Mouse (Mus musculus): Measurements from ENCODE around the gene Atp5g3. TPM values are rescaled to one million over a fixed set of nuclear protein-coding genes. Genes with fewer than 3 reads are reported as not detected.

Gene Atp5g3
- polyA plus RNA-seq, 1 experiment from 2014 or later = 2,714 TPM

DNA sequence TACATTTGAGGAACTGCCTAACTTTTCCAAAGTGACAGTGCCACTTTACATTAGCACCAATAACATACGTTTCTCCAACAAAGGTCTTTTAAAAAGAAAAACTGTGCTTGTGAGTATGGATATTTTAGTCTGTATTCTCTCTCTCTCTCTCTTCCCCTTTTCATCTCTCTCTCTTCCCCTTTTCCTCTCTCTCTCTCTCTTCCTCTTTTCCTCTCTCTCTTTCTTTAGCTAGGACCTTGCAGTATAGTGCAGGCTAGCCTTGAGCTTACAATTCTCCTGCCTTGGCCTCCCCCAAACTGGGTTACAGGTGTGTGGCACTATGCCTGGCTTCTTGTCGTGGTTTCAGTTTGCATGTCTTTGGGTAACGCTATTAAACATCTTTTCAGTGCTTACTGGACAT lies 31.7 kb upstream of the Atp5g3 start:
- TF ChIP-seq CTCF (IDR thresholded peaks at IDR 0.05; ENCODE audit: low read depth) = no peak
- Histone ChIP-seq H3K27ac (ENCODE audit: low read depth, low read length) (no peak overlapping the region), H3K27me3 (replicated peaks; ENCODE audit: control insufficient read depth, insufficient read depth, low read length) (no peaks in the 10 kb centered on the region), H3K9ac (ENCODE audit: low read depth, low read length) (no peak overlapping the region), H3K4me2 (replicated peaks; ENCODE audit: low read depth) (no peak overlapping the region), H3K9me3 (ENCODE audit: control insufficient read depth) (no peaks in the 10 kb centered on the region), H3K4me1 (replicated peaks; ENCODE audit: control insufficient read depth, insufficient read depth, low read length) (no peaks in the 10 kb centered on the region), H3K36me3 (ENCODE audit: control insufficient read depth, insufficient read depth) (no peaks in the 10 kb centered on the region), H3K4me3 (ENCODE audit: low read depth, low read length) (no peak overlapping the region)
- 59% methylated on average over 3 of the region's 3 CpGs for WGBS
- ATAC-seq = no peak

DNA sequence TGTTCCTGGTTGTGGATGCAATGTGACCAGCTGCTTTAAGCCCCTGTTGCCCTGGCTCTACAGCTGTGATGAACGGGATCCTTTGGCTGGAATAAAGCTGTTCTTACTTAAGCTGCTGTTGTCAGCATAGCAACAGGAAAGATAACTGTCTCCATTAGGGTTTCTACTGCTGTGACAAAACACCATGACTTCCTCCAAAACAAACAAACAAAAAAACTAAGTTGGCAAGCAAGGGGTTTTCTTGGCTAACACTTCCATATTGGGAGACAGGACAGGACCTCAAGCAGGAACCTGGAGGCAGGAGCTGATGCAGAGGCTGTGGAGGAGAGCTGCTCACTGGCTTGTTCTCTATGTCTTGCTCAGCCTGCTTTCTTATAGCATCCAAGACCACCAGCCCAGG lies 30.2 kb upstream of the Atp5g3 start:
- TF ChIP-seq CTCF (IDR thresholded peaks at IDR 0.05; ENCODE audit: low read depth) = no peak
- Histone ChIP-seq H3K27me3 (replicated peaks; ENCODE audit: control insufficient read depth, insufficient read depth, low read length) (no peaks in the 10 kb centered on the region), H3K36me3 (ENCODE audit: control insufficient read depth, insufficient read depth) (no peaks in the 10 kb centered on the region), H3K9ac (ENCODE audit: low read depth, low read length) (no peak overlapping the region), H3K4me3 (ENCODE audit: low read depth, low read length) (no peak overlapping the region), H3K9me3 (ENCODE audit: control insufficient read depth) (no peaks in the 10 kb centered on the region), H3K4me1 (replicated peaks; ENCODE audit: control insufficient read depth, insufficient read depth, low read length) (no peaks in the 10 kb centered on the region), H3K27ac (ENCODE audit: low read depth, low read length) (no peak overlapping the region), H3K4me2 (replicated peaks; ENCODE audit: low read depth) (no peak overlapping the region)
- no peak for ATAC-seq
- 56% methylated on average over 1 of the region's 1 CpGs for WGBS

DNA sequence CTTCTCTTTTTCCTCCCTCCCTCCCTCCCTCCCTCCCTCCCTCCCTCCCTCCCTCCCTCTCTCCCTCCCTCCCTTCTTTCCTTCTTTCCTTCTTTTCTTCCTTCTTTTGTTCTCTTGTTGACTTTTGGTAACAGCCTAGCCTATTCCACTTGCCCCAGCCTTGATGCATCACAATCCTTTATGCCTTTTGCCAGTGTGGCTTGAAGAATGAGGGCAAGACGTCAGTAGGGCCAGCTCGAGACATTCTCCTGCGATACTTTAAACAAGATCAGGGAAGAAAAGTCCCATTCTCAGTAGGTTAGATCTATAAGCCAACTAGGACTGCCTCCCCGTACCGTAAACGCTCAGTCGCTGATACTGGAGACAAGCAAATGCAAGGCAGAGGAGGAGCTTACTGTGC lies 29.3 kb upstream of the Atp5g3 start:
- WGBS = 78% methylated on average over 7 of the region's 7 CpGs
- Histone ChIP-seq H3K4me2 (replicated peaks; ENCODE audit: low read depth) (no peak overlapping the region), H3K4me1 (replicated peaks; ENCODE audit: control insufficient read depth, insufficient read depth, low read length) (no peaks in the 10 kb centered on the region), H3K9ac (ENCODE audit: low read depth, low read length) (no peak overlapping the region), H3K9me3 (ENCODE audit: control insufficient read depth) (no peaks in the 10 kb centered on the region), H3K27ac (ENCODE audit: low read depth, low read length) (no peak overlapping the region), H3K4me3 (ENCODE audit: low read depth, low read length) (no peak overlapping the region), H3K27me3 (replicated peaks; ENCODE audit: control insufficient read depth, insufficient read depth, low read length) (no peaks in the 10 kb centered on the region), H3K36me3 (ENCODE audit: control insufficient read depth, insufficient read depth) (no peaks in the 10 kb centered on the region)
- no peak for TF ChIP-seq CTCF (IDR thresholded peaks at IDR 0.05; ENCODE audit: low read depth)
- no peak for ATAC-seq

DNA sequence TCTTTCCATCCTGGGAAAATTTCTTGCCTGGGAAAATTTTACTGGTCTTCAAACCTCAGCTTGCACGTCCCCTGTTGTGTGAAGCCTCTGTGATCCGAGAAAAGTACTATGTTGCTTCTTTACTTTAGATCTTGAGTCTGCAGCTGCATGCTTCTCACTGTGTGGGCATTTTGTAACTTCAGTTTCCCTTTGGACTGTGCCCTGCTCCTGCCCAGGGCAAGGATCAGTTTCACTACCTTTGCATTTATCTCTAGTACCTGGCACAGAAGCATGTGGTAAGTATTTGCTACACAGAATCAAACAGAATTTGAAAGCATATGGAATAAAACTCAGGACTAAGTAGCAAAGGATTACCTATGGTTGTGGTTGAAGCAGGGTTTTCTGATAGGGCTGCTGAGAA lies 27.8 kb upstream of the Atp5g3 start:
- Histone ChIP-seq H3K4me2 (replicated peaks; ENCODE audit: low read depth) (no peak overlapping the region), H3K27ac (ENCODE audit: low read depth, low read length) (no peak overlapping the region), H3K4me1 (replicated peaks; ENCODE audit: control insufficient read depth, insufficient read depth, low read length) (no peaks in the 10 kb centered on the region), H3K36me3 (ENCODE audit: control insufficient read depth, insufficient read depth) (no peaks in the 10 kb centered on the region), H3K9ac (ENCODE audit: low read depth, low read length) (no peak overlapping the region), H3K9me3 (ENCODE audit: control insufficient read depth) (no peaks in the 10 kb centered on the region), H3K27me3 (replicated peaks; ENCODE audit: control insufficient read depth, insufficient read depth, low read length) (no peaks in the 10 kb centered on the region), H3K4me3 (ENCODE audit: low read depth, low read length) (no peak overlapping the region)
- WGBS = 61% methylated on average over 2 of the region's 2 CpGs
- no peak; the same call in 1 of the 2 replicates for ATAC-seq
- no peak for TF ChIP-seq CTCF (IDR thresholded peaks at IDR 0.05; ENCODE audit: low read depth)

DNA sequence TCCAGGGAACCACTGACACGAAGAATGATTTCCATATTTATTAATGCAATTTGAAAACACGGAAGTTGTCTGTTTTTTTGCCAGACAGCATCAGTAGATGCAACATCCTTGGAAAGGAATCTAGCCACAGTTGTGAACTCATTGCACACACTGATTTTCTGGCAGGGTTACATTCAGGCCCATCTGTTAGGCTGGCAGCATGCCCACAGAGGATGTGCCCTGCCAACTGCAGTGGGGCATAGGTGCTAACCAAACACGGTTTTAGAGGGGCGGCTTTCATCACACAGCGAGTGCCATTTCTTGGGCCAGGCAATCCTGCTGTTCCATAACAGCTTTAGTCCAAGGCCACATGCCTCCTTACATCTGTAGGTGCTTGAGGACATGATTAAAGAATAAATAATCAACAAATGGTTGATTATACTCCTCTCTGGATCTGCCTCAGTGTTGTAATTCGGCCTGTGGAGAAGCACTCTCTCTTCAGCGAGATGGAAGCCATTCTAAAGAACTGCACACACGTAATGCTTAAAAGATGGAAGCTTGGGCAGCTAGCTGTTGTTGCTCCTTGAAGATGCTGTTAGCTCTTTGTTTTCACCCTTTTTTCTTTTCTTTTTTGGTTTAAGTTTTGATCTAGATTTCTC lies 21.7 kb upstream of the Atp5g3 start:
- H3K27ac ChIP-seq (ENCODE audit: low read depth, low read length) = no peak overlapping the region
- 80% methylated on average over 8 of the region's 8 CpGs for WGBS
- no peak overlapping the region for H3K9ac ChIP-seq (ENCODE audit: low read depth, low read length)
- H3K4me2 ChIP-seq (replicated peaks; ENCODE audit: low read depth) = no peak overlapping the region
- no peaks in the 10 kb centered on the region for H3K4me1 ChIP-seq (replicated peaks; ENCODE audit: control insufficient read depth, insufficient read depth, low read length)
- no peak overlapping the region for H3K4me3 ChIP-seq (ENCODE audit: low read depth, low read length)
- no peak for ATAC-seq
- H3K9me3 ChIP-seq (ENCODE audit: control insufficient read depth) = 0 out of 2 replicates have a peak, but pooled peaks cover 3% of the 10 kb centered on the region
- H3K27me3 ChIP-seq (replicated peaks; ENCODE audit: control insufficient read depth, insufficient read depth, low read length) = no peaks in the 10 kb centered on the region
- no peak for TF ChIP-seq CTCF (IDR thresholded peaks at IDR 0.05; ENCODE audit: low read depth)
- no peaks in the 10 kb centered on the region for H3K36me3 ChIP-seq (ENCODE audit: control insufficient read depth, insufficient read depth)

DNA sequence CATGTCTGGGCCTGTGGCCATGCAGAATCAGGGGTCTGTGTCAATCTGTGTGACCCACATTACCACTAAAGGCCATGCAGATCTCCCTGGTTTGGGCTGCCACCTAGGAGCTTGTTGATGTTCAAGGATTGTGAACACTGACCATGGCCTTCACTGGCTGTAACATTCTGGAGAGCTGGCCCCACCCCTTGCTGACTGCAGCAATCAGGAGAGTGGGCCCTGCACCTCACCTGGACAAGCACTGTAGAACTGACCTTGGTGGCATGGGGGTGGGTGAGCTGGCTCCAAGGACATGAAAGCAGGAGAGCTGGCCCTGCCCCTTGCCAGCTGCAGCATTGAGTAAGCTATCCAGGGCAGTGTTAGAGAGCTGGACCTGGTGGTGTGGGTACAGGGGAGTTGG lies 16.6 kb upstream of the Atp5g3 start:
- no peak overlapping the region for H3K4me2 ChIP-seq (replicated peaks; ENCODE audit: low read depth)
- no peaks in the 10 kb centered on the region for H3K36me3 ChIP-seq (ENCODE audit: control insufficient read depth, insufficient read depth)
- no peaks in the 10 kb centered on the region for H3K27me3 ChIP-seq (replicated peaks; ENCODE audit: control insufficient read depth, insufficient read depth, low read length)
- H3K9ac ChIP-seq (ENCODE audit: low read depth, low read length) = no peak overlapping the region
- no peaks in the 10 kb centered on the region for H3K4me1 ChIP-seq (replicated peaks; ENCODE audit: control insufficient read depth, insufficient read depth, low read length)
- TF ChIP-seq CTCF (IDR thresholded peaks at IDR 0.05; ENCODE audit: low read depth) = no peak
- H3K9me3 ChIP-seq (ENCODE audit: control insufficient read depth) = 0 out of 2 replicates have a peak, but pooled peaks cover 3% of the 10 kb centered on the region
- ATAC-seq = no peak
- H3K4me3 ChIP-seq (ENCODE audit: low read depth, low read length) = no peak overlapping the region
- no peak overlapping the region for H3K27ac ChIP-seq (ENCODE audit: low read depth, low read length)

DNA sequence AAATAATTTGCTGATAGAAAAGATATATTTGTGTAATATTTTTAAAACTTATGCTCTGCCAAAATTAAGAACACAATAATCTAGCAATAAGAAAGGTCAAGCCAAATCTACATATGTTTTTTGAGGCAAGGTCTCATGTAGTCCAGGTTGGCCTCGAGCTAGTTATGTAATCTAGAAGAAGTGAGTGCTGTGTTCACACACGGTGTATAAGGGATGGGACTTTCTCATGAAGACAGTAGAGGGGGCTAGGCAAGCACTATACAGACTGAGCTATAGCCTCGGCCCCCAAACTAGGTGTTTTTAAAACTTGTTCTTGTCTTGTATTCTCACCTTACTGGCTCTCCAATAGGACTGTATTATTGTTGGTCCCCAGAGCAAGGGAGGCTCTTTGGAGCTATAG lies 14.4 kb upstream of the Atp5g3 start:
- Histone ChIP-seq H3K36me3 (ENCODE audit: control insufficient read depth, insufficient read depth) (no peaks in the 10 kb centered on the region), H3K27me3 (replicated peaks; ENCODE audit: control insufficient read depth, insufficient read depth, low read length) (no peaks in the 10 kb centered on the region), H3K27ac (ENCODE audit: low read depth, low read length) (no peak overlapping the region), H3K9me3 (ENCODE audit: control insufficient read depth) (0 out of 2 replicates have a peak, but pooled peaks cover 3% of the 10 kb centered on the region), H3K4me3 (ENCODE audit: low read depth, low read length) (no peak overlapping the region), H3K4me2 (replicated peaks; ENCODE audit: low read depth) (no peak overlapping the region), H3K9ac (ENCODE audit: low read depth, low read length) (no peak overlapping the region), H3K4me1 (replicated peaks; ENCODE audit: control insufficient read depth, insufficient read depth, low read length) (no peaks in the 10 kb centered on the region)
- peak; percentile 7; the same call in 1 of the 2 replicates for TF ChIP-seq CTCF (IDR thresholded peaks at IDR 0.05; ENCODE audit: low read depth)
- no peak for ATAC-seq
- WGBS = 70% methylated on average over 3 of the region's 3 CpGs
